Mouse (Mus musculus) E14TG2a.4 (cell line): ENCODE data around the gene Ablim2.

Experiments used
- H3K27me3 ChIP-seq: 2 replicates; pipeline ENCODE4 v1.6.1; 2014; ENCODE audit warnings: low read length, control low read depth; ENCODE audit not compliant: insufficient read depth
- H3K36me3 ChIP-seq: 2 replicates; pipeline ENCODE4 v1.6.1; 2014; ENCODE audit warnings: low read length, control low read depth; ENCODE audit not compliant: insufficient read depth
- H3K4me1 ChIP-seq: replicated peaks from 2 replicates; pipeline ENCODE4 v1.6.1; 2014; ENCODE audit warnings: low read depth, low read length, control low read depth
- H3K4me3 ChIP-seq: replicated peaks from 2 replicates; pipeline ENCODE4 v1.5.1; 2014; ENCODE audit warnings: mild to moderate bottlenecking, low read length
- H3K9me3 ChIP-seq: 2 replicates; pipeline ENCODE4 v1.6.1; 2014; ENCODE audit warnings: low read length, control low read depth
- CTCF ChIP-seq: conservative IDR thresholded peaks from 2 replicates; pipeline ENCODE4 v1.5.1; 2014; ENCODE audit warnings: low read length
- NANOG ChIP-seq: IDR thresholded peaks from 2 replicates; pipeline ENCODE4 v1.6.1; 2014; ENCODE audit warnings: borderline replicate concordance, low read length, mixed read lengths
- POU5F1 ChIP-seq: IDR thresholded peaks from 2 replicates; pipeline ENCODE4 v1.6.1; 2014; ENCODE audit warnings: low read length, borderline replicate concordance

The Ablim2 gene

GRCm38 (mm10) chr5:35719880-35720279 lies 37.8 kb upstream of the Ablim2 start:
- TF ChIP-seq CTCF (no peak), POU5F1 (no peak), NANOG (no peak)
- Histone ChIP-seq H3K36me3 (peaks cover 25% of the 10 kb centered on the region), H3K4me3 (peak overlapping the region; percentile 51; the same call in 1 of the 2 replicates), H3K4me1 (peaks cover 91% of the 10 kb centered on the region), H3K27me3 (no peaks in the 10 kb centered on the region), H3K9me3 (no peaks in the 10 kb centered on the region)

DNA sequence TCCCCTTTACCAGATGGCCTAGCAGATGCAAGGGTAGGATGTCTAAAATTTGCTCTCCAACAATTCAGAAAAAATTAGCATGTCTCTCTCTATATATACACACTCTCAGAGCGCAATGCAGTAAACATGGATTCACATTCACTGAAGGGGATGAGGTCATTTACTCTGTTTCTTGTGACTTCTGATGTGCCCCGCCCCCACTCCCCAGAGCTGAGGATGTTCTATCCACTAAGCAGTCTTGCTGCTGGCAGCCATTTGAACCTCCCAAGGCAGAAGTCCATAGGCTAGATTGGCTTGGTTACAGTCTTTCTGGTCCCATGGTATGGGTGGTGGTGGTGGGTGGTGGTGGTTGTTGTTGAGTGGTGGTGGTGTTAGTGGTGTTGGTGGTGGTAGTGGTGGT lies 35.7 kb upstream of the Ablim2 start:
- TF ChIP-seq POU5F1 = no peak
- H3K36me3 ChIP-seq = peaks cover 5% of the 10 kb centered on the region
- no peak overlapping the region for H3K4me3 ChIP-seq
- peaks cover 79% of the 10 kb centered on the region for H3K4me1 ChIP-seq
- H3K9me3 ChIP-seq = no peaks in the 10 kb centered on the region
- H3K27me3 ChIP-seq = no peaks in the 10 kb centered on the region

DNA sequence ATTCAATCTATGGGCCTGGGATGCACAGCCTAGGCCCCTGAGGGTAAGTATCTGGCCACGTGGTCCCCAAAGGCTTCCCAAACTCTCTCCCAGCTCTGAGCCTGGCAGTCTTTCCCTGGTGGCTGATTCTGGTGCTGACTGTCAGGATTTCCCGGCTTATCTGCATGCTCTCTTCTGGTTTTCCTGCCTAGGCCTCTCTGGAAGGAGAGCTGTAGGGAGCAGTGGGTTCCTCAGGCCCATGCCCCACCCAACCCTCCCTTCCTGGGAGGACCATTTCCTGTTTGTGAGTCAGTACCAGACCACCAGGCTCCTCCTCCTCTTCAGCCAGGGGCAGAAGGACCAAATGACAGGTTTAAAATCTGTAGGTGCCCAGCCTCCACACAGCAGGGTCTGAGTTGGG lies 35.0 kb upstream of the Ablim2 start:
- Histone ChIP-seq H3K9me3 (no peaks in the 10 kb centered on the region), H3K4me1 (peaks cover 79% of the 10 kb centered on the region)
- TF ChIP-seq CTCF (no peak), NANOG (no peak), POU5F1 (no peak)

DNA sequence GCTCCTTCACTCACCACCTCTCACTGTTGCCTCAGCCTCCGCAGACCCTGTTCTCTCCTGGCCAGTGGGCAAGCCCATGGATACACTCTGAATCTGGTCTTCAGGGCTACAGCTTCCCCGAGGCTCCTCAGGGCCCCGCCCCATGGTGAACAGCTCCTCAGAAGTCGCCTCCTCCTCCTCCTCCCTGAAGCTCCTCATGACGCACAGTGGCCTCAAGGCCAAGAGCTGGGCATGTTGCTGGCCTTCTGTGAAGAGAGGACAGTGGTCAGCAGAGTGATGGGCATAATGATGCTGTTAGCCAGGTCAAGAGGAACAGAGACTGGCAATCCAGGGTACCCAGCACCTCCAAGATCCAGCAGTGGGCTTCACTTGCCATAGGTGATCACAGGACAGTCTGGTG lies 33.8 kb upstream of the Ablim2 start:
- TF ChIP-seq POU5F1 (no peak), NANOG (no peak), CTCF (no peak)
- Histone ChIP-seq H3K27me3 (no peaks in the 10 kb centered on the region), H3K9me3 (no peaks in the 10 kb centered on the region), H3K4me1 (peaks cover 79% of the 10 kb centered on the region), H3K4me3 (no peak overlapping the region), H3K36me3 (no peaks in the 10 kb centered on the region; the same call in none of the 2 replicates)

More for the DNA sequence above, 35.0 kb upstream of the Ablim2 start:
- H3K27me3 ChIP-seq = no peaks in the 10 kb centered on the region
- no peak overlapping the region for H3K4me3 ChIP-seq
- H3K36me3 ChIP-seq = no peaks in the 10 kb centered on the region; the same call in none of the 2 replicates

DNA sequence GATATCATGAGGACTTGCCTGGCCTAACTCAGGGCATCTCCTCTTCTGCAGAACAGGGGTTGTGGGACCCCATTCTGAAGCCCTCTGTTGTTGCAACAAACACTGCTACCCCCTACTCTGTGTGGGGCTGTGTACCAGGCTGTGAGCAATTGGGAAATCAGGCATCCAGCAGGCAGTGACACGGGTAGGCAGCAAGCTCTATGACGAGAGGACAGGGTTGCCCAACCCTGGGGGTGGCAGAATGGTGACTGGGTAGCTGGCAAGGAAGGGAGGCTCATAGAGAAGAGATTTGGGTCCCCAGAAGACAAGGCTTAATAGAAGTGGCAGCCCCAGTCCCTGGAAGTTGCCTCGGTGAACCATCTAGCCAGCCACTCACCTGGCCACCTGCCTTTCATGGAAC lies 31.8 kb upstream of the Ablim2 start:
- Histone ChIP-seq H3K9me3 (no peaks in the 10 kb centered on the region), H3K27me3 (no peaks in the 10 kb centered on the region), H3K36me3 (no peaks in the 10 kb centered on the region; the same call in none of the 2 replicates), H3K4me1 (peaks cover 75% of the 10 kb centered on the region), H3K4me3 (no peak overlapping the region)
- TF ChIP-seq CTCF (no peak), POU5F1 (no peak), NANOG (no peak)

DNA sequence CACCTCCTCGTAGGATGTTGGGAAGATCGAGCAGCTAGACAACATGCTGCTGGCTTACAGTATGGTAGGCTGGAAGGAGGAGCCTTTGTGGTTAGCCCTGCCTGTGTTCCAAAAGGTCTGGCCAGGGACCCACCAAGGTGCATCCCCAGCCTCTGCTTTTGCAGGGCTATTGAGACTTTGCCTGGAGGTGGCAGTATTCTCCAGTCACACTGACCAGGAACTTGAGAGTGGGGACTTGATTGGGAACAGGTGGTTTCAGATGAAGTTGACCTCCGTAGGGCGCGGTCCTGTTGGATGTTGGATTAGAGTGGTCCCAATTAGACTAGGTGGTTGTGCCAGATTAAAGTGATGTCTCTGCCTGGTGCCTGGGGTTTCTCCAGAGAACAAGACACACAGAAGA lies 30.2 kb upstream of the Ablim2 start:
- Histone ChIP-seq H3K9me3 (no peaks in the 10 kb centered on the region), H3K4me3 (no peak overlapping the region), H3K27me3 (no peaks in the 10 kb centered on the region), H3K36me3 (no peaks in the 10 kb centered on the region; the same call in none of the 2 replicates), H3K4me1 (peaks cover 59% of the 10 kb centered on the region)
- no peak for TF ChIP-seq NANOG
- no peak for TF ChIP-seq CTCF
- TF ChIP-seq POU5F1 = no peak

DNA sequence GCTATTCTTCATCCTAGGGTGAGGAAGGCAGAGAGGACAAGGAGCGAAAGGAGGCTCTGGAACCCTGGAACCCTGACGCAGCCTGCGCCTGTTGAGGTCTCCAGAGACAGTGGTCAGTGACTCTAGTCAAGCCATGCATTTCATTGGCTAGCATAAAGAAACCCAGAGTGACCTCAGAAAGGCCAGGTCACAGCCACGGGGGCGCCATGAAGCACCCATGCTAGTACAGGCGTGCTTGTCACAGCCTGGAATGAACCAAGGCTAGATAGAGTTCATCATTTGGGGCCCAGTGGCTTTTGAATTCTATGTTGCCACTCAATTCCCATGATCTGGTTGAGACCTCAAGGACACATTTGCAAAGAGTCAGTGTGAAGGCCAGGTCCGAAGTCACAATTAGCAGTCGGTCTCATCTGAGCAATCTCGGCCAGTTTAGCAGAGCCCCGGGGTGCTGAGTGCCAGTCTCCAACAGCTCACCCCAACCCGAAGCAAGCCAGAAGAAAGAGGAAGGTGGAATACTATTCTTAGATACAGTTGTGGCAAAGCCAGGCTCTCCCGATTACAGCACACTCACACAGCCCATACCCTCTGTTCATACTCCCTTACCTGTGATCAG lies 29.2 kb upstream of the Ablim2 start:
- Histone ChIP-seq H3K4me3 (peak overlapping the region; percentile 68), H3K27me3 (no peaks in the 10 kb centered on the region), H3K9me3 (no peaks in the 10 kb centered on the region), H3K36me3 (no peaks in the 10 kb centered on the region; the same call in 1 of the 2 replicates), H3K4me1 (peaks cover 49% of the 10 kb centered on the region)
- TF ChIP-seq NANOG (no peak), CTCF (no peak), POU5F1 (no peak)

DNA sequence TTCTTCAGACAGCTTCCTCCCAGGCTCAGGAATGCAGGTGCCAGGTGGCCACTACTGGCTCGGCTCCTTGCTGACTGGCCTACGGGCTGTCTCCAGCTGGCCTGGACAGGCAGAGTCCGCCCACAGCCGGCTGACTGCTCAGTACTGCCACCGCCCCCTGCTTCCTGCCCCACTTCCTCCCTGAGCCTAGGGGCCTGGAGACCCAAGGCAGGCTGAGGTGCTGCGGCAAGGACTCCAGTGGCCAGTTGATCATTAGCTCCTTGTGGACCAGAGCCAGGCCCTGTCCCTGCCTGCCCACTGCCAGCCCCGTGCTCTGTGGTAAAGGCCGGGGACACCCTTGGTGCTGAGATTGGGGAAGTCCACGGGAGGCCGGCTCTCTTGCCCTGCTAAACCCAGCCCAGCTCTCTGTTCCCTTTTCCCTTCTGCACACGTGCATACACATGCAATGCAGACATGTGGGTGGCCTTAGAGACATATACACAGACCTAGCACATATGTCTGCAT lies 28.7 kb upstream of the Ablim2 start:
- TF ChIP-seq NANOG = no peak
- TF ChIP-seq CTCF = no peak
- TF ChIP-seq POU5F1 = no peak
- Histone ChIP-seq H3K4me3 (peak overlapping the region; percentile 68), H3K9me3 (no peaks in the 10 kb centered on the region), H3K27me3 (no peaks in the 10 kb centered on the region), H3K4me1 (peaks cover 43% of the 10 kb centered on the region), H3K36me3 (peaks cover 1% of the 10 kb centered on the region; the same call in 1 of the 2 replicates)

DNA sequence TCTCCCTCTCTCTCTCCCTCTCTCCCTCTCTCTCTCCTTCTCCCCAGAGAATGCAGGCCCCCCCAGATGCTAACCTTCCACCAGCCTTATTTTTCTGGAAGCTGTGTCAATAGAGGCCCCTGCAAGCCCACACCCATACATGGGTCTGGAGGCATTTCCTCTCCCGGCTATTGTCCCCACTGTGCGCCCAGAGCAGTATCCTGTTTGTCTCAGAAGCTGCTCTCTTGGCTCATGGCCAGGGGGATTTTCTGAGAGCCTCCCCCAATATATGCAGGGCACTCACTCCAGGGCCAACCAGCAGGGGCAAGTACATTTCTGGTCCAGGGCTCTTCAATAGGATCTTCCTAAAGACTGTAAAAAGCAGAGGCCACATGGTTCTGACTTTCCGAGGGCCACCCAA lies 27.8 kb upstream of the Ablim2 start:
- Histone ChIP-seq H3K27me3 (no peaks in the 10 kb centered on the region), H3K4me3 (peak overlapping the region; percentile 68), H3K4me1 (peaks cover 38% of the 10 kb centered on the region), H3K9me3 (no peaks in the 10 kb centered on the region), H3K36me3 (peaks cover 4% of the 10 kb centered on the region; the same call in 1 of the 2 replicates)
- TF ChIP-seq POU5F1 (no peak), NANOG (no peak), CTCF (no peak)
